Mouse (Mus musculus) limb, embryonic 10.5 days (tissue): ENCODE results near the gene Cct8l1. TPM values are rescaled to one million over a fixed set of nuclear protein-coding genes. Genes with fewer than 3 reads are reported as not detected.

ENCODE experiments used
- DNase-seq: peaks from one replicate; pipeline ENCODE4 v3.0.0-alpha.2; 2017; ENCODE audit warnings: low spot score
- H3K27ac ChIP-seq: fragments of 300-500 bp; sonication (generic); 2 replicates; pipeline ENCODE4 v1.5.1; 2016; ENCODE audit warnings: mild to moderate bottlenecking
- H3K27me3 ChIP-seq: fragments of 300-500 bp; sonication (generic); 2 replicates; pipeline ENCODE4 v1.6.1; 2016; ENCODE audit warnings: low read depth, mild to moderate bottlenecking; ENCODE audit not compliant: poor library complexity, severe bottlenecking
- H3K36me3 ChIP-seq: fragments of 300-500 bp; sonication (generic); 2 replicates; pipeline ENCODE4 v1.6.1; 2016; ENCODE audit warnings: mild to moderate bottlenecking, moderate library complexity
- H3K4me1 ChIP-seq: fragments of 300-500 bp; sonication (generic); 2 replicates; pipeline ENCODE4 v1.6.1; 2016
- H3K4me3 ChIP-seq: fragments of 300-500 bp; sonication (generic); 2 replicates; pipeline ENCODE4 v1.5.1; 2016; ENCODE audit warnings: mild to moderate bottlenecking, moderate library complexity
- H3K9me3 ChIP-seq: fragments of 300-500 bp; sonication (generic); replicated peaks from 2 replicates; pipeline ENCODE4 v1.6.1; 2016; ENCODE audit warnings: mild to moderate bottlenecking
- WGBS: fragments of 180-500 bp; shearing (Covaris S2); methylation state at CpG from one replicate; pipeline ENCODE4 v1.1.7; 2016; 5-methylcytosine and 5-hydroxymethylcytosine counted together
- polyA plus RNA-seq: library from polyadenylated mRNA; unstranded; fragments of >200 nt; fragmentation: Nextera tagmentation; extraction: Ambion mirVana; gene quantifications from 2 replicates; pipeline ENCODE4 v1.2.1, GENCODE M21; 2016

The Cct8l1 gene
- polyA plus RNA-seq, 1 experiment from 2014 or later = not detected

DNA sequence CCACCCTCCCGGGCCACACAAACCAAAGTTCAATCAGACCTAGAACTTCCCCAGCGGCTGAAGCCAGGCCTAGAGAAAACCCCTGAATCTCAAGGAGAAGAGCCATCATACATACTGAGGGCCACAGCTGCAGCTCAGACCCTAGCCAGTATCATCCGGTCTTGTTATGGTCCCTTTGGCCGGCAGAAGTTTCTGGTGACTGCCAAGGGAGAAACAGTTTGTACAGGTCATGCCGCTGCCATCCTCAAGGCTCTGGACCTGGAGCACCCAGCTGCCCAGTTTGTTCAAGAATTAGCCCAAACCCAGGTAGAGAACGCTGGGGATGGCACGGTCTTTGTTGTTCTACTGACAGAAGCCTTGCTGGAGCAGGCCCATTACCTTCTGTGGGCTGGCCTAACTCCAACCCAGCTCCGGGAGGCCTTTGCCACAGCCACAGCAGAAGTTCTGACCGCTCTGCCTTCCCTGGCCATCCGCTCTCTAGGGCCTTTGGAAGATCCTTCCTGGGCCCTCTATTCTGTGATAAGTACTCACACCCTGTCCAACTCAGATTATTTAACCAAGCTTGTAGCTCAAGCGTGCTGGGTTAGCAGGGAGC lies 531 bp downstream of the Cct8l1 start:
- no peaks in the 10 kb centered on the region for H3K4me1 ChIP-seq
- H3K27ac ChIP-seq = no peak overlapping the region
- H3K36me3 ChIP-seq = no peaks in the 10 kb centered on the region
- WGBS = 92% methylated on average over 11 of the region's 11 CpGs
- H3K27me3 ChIP-seq = no peaks in the 10 kb centered on the region
- no peak overlapping the region for H3K4me3 ChIP-seq
- no peaks in the 10 kb centered on the region for H3K9me3 ChIP-seq
- no peak for DNase-seq

GRCm38 (mm10) chr5:25517550-25517949 lies 1.7 kb downstream of the Cct8l1 start:
- Histone ChIP-seq H3K27ac (no peak overlapping the region), H3K36me3 (no peaks in the 10 kb centered on the region), H3K4me1 (no peaks in the 10 kb centered on the region), H3K4me3 (no peak overlapping the region), H3K27me3 (no peaks in the 10 kb centered on the region), H3K9me3 (no peaks in the 10 kb centered on the region)
- WGBS = 86% methylated on average over 5 of the region's 5 CpGs
- DNase-seq = no peak

GRCm38 (mm10) chr5:25519820-25520219 lies 4.0 kb downstream of the Cct8l1 start:
- Histone ChIP-seq H3K27me3 (no peaks in the 10 kb centered on the region), H3K27ac (no peak overlapping the region), H3K9me3 (no peaks in the 10 kb centered on the region), H3K4me3 (no peak overlapping the region), H3K36me3 (no peaks in the 10 kb centered on the region), H3K4me1 (no peaks in the 10 kb centered on the region)
- 85% methylated on average over 3 of the region's 3 CpGs for WGBS
- no peak for DNase-seq

- no peaks in the 10 kb centered on the region for H3K27me3 ChIP-seq
- H3K4me1 ChIP-seq = no peaks in the 10 kb centered on the region
- H3K4me3 ChIP-seq = no peak overlapping the region
- no peaks in the 10 kb centered on the region for H3K9me3 ChIP-seq
- no peaks in the 10 kb centered on the region for H3K36me3 ChIP-seq
- no peak overlapping the region for H3K27ac ChIP-seq
- WGBS = 85% methylated on average over 5 of the region's 5 CpGs
- no peak for DNase-seq
These were observed 5.6 kb downstream of the Cct8l1 start for GRCm38 (mm10) chr5:25521461-25521860.

GRCm38 (mm10) chr5:25526116-25526515 lies 10.2 kb downstream of the Cct8l1 start:
- peaks cover 21% of the 10 kb centered on the region for H3K4me1 ChIP-seq
- no peak overlapping the region for H3K27ac ChIP-seq
- H3K9me3 ChIP-seq = no peaks in the 10 kb centered on the region
- no peaks in the 10 kb centered on the region for H3K27me3 ChIP-seq
- no peaks in the 10 kb centered on the region for H3K36me3 ChIP-seq
- WGBS = 52% methylated on average over 5 of the region's 5 CpGs
- DNase-seq = no peak
- H3K4me3 ChIP-seq = no peak overlapping the region

GRCm38 (mm10) chr5:25526926-25527325 lies 11.1 kb downstream of the Cct8l1 start:
- H3K27me3 ChIP-seq = peaks cover 4% of the 10 kb centered on the region; the same call in 1 of the 2 replicates
- no peak overlapping the region; the same call in 1 of the 2 replicates for H3K27ac ChIP-seq
- H3K4me1 ChIP-seq = peaks cover 21% of the 10 kb centered on the region
- no peak overlapping the region for H3K4me3 ChIP-seq
- no peak for DNase-seq
- H3K36me3 ChIP-seq = no peaks in the 10 kb centered on the region
- no peaks in the 10 kb centered on the region for H3K9me3 ChIP-seq
- WGBS = 56% methylated on average over 4 of the region's 4 CpGs

- 81% methylated on average over 1 of the region's 1 CpGs for WGBS
- Histone ChIP-seq H3K27me3 (peaks cover 8% of the 10 kb centered on the region), H3K4me1 (peaks cover 21% of the 10 kb centered on the region), H3K36me3 (no peaks in the 10 kb centered on the region), H3K27ac (no peak overlapping the region), H3K9me3 (no peaks in the 10 kb centered on the region), H3K4me3 (no peak overlapping the region)
- DNase-seq = no peak
These were observed 12.1 kb downstream of the Cct8l1 start for GRCm38 (mm10) chr5:25527971-25528370.

DNA sequence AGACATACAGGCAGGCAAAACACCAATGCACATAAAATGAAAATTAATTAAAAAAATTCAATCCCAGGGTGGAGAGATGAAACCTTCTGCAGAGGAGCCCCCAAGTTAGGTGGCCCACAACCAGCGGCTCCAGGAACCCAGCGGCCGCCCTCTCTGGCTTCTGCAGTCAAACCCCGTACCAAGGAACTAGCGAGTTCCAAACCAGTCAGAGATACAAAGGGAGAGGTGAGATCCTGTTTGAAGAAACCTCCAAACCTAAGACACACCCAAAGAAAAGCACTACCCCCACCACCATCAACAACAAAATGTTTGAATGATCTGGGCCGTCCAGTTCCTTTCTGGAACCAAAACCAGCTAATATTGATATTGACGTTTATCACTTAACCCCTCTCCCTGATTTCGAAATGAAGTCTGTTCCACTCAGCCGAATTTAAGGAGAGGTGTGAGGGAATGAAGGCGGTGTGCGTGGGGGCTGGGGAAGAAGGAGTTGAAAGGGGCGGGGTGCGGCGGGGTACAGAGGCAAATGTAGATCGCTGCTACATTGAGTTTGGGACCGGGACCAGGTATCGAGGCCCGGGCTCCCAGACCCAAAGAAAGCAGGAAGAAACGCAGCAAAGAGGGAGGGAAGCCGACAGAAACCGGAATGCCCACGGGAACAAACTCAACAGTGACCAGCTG lies 13.1 kb downstream of the Cct8l1 start:
- Histone ChIP-seq H3K36me3 (no peaks in the 10 kb centered on the region), H3K9me3 (no peaks in the 10 kb centered on the region), H3K27ac (peak overlapping the region; percentile 94), H3K4me1 (peaks cover 21% of the 10 kb centered on the region), H3K27me3 (peaks cover 8% of the 10 kb centered on the region), H3K4me3 (peak overlapping the region; percentile 77)
- no peak for DNase-seq
- 11% methylated on average over 22 of the region's 22 CpGs for WGBS

DNA sequence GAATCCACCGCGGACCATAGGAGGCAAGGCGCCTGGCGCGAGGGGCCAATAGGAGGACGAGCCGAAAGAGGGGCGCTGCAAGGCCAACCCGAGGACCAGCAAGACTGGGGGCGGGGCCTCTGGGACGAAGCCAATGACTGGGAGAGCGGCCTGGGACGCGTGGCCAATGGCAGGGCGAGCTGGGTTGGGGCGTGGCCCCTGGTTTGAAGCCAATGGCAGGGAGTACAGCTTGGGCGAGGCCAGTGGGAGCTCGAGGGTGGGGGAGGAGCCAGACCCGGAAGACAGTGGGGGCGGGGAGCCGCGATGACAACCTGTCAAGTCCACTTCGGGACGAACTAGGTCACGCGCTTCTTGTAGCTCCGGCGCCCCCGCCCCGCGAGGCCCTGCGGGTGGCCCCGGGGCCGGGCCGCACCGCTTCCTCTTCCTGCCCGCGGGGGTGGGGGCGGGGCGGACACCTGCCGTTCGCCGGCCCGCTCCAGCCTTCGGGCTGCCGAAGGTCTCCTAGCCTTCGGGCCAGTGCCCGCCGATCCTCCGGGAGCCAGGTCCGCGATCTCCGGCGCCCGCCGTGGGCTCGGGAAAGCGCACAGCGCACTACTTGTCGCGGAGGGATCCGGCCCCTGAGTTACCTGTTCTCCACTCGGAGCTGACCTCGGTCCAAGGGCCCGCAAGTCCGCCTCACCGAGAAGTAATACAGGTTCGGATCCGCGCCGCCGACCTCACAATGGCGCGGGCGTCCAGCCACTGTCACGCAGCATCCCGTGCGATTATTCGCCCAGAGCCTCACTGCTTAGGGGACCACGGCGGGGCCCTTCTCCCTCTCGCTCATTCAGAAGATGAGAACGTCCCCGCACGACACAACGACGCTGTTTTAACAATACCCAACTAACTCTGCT lies 13.9 kb downstream of the Cct8l1 start:
- H3K9me3 ChIP-seq = no peaks in the 10 kb centered on the region
- DNase-seq = peak; percentile 99
- no peaks in the 10 kb centered on the region for H3K36me3 ChIP-seq
- peak overlapping the region; percentile 77 for H3K4me3 ChIP-seq
- H3K27me3 ChIP-seq = peaks cover 8% of the 10 kb centered on the region
- under 1% methylated on average over 86 of the region's 87 CpGs for WGBS
- peaks cover 21% of the 10 kb centered on the region for H3K4me1 ChIP-seq
- peak overlapping the region; percentile 94 for H3K27ac ChIP-seq

DNA sequence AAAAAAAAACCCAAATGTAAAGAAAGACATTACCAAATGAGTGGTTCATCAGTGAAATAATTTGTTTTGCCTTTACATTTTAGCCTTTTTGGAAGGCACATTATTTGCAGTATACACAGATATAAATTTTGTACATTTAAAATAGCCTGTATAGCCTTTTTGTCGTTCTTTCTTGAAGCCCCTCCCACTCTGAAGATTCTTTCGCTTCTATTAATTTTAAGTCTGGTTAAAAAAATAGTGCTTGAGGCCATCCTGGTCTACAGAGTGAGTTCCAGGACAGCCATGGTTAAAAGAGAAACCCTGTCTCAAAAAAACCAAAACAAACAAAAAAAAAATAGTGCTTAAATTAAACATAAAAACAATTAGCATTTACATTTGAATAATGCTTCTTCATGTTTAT lies 14.8 kb downstream of the Cct8l1 start:
- Histone ChIP-seq H3K27me3 (peaks cover 8% of the 10 kb centered on the region), H3K36me3 (no peaks in the 10 kb centered on the region), H3K27ac (no peak overlapping the region; the same call in 1 of the 2 replicates), H3K4me1 (peaks cover 21% of the 10 kb centered on the region), H3K4me3 (peak overlapping the region; percentile 77), H3K9me3 (no peaks in the 10 kb centered on the region)
- DNase-seq = no peak
- 47% methylated on average over 2 of the region's 2 CpGs for WGBS

GRCm38 (mm10) chr5:25532256-25533147 lies 16.6 kb downstream of the Cct8l1 start:
- Histone ChIP-seq H3K9me3 (no peaks in the 10 kb centered on the region), H3K27me3 (peaks cover 8% of the 10 kb centered on the region), H3K4me1 (peaks cover 13% of the 10 kb centered on the region), H3K36me3 (no peaks in the 10 kb centered on the region), H3K27ac (no peak overlapping the region), H3K4me3 (no peak overlapping the region)
- DNase-seq = no peak
- WGBS = 55% methylated on average over 18 of the region's 18 CpGs

GRCm38 (mm10) chr5:25533298-25533697 lies 17.4 kb downstream of the Cct8l1 start:
- no peak overlapping the region for H3K4me3 ChIP-seq
- H3K9me3 ChIP-seq = no peaks in the 10 kb centered on the region
- 79% methylated on average over 5 of the region's 5 CpGs for WGBS
- H3K27ac ChIP-seq = no peak overlapping the region
- peaks cover 8% of the 10 kb centered on the region for H3K27me3 ChIP-seq
- no peaks in the 10 kb centered on the region for H3K36me3 ChIP-seq
- peaks cover 5% of the 10 kb centered on the region for H3K4me1 ChIP-seq
- no peak for DNase-seq
